Mouse (Mus musculus) ES-Bruce4 (cell line): ENCODE data around the gene Taf1c. TPM values are rescaled to one million over a fixed set of nuclear protein-coding genes. Genes with fewer than 3 reads are reported as not detected.

Source experiments
- H3K27ac ChIP-seq: 2 replicates; pipeline ENCODE4 v1.5.1; 2012; ENCODE audit warnings: low read length, inconsistent platforms; ENCODE audit not compliant: insufficient read depth
- H3K27me3 ChIP-seq: 2 replicates; pipeline ENCODE4 v1.6.1; 2012; ENCODE audit warnings: mild to moderate bottlenecking, low read length, inconsistent platforms; ENCODE audit not compliant: control insufficient read depth, poor library complexity, insufficient read depth, severe bottlenecking
- H3K36me3 ChIP-seq: 2 replicates; pipeline ENCODE4 v1.6.1; 2012; ENCODE audit warnings: inconsistent platforms, mild to moderate bottlenecking, low read length, moderate library complexity; ENCODE audit not compliant: control insufficient read depth, poor library complexity, insufficient read depth, severe bottlenecking
- H3K4me1 ChIP-seq: one replicate; pipeline ENCODE4 v1.8.1; 2011; ENCODE audit warnings: low read length; ENCODE audit not compliant: control insufficient read depth, insufficient read depth
- H3K4me3 ChIP-seq: 2 replicates; pipeline ENCODE4 v1.5.1; 2011; ENCODE audit warnings: low read depth, mild to moderate bottlenecking, low read length
- H3K9ac ChIP-seq: 2 replicates; pipeline ENCODE4 v1.6.1; 2012; ENCODE audit warnings: low read depth, mild to moderate bottlenecking, inconsistent platforms; ENCODE audit not compliant: poor library complexity, severe bottlenecking
- H3K9me3 ChIP-seq: replicated peaks from 2 replicates; pipeline ENCODE4 v1.6.1; 2012; ENCODE audit warnings: mild to moderate bottlenecking, low read length, inconsistent platforms; ENCODE audit not compliant: control insufficient read depth, poor library complexity, insufficient read depth, severe bottlenecking
- CTCF ChIP-seq: IDR thresholded peaks from one replicate; pipeline ENCODE4 v1.8.1; 2011; ENCODE audit warnings: low read depth, low read length
- EP300 ChIP-seq: IDR thresholded peaks from 2 replicates; pipeline ENCODE4 v1.6.1; 2011; ENCODE audit warnings: low read depth, low read length; ENCODE audit not compliant: insufficient read depth
- POLR2A ChIP-seq: IDR thresholded peaks from one replicate; pipeline ENCODE4 v1.8.1; 2011; ENCODE audit warnings: low read length; ENCODE audit not compliant: insufficient read depth
- polyA plus RNA-seq: library from polyadenylated mRNA; stranded (reverse); fragments of >200 nt; gene quantifications from 2 replicates; pipeline ENCODE4 v1.2.4, GENCODE M21; 2011; ENCODE audit warnings: low read depth; ENCODE audit not compliant: missing spikeins, insufficient read depth, insufficient read length

The Taf1c gene
- polyA plus RNA-seq, 1 experiment, result 7.3 TPM

DNA sequence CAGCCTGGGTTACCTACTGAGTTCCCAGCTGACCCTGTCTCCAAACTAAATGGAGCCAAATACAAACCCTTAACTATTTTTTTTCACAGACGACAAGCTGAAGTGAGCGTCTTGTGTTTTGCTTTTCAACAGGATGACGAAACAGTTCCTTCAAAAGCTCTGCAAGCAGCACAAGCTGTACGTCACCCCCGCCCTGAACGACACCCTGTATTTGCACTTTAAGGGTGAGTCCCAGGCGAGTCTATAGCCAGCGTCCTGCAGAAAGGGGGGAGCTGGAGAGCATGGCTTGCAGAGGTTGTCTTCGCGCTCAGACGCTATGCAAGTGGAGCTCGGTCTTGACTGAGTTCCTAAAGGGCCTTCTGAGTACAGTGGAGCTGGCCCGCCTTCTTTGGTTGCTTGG, 25.9 kb downstream of the Taf1c start:
- no peak overlapping the region for H3K4me3 ChIP-seq
- H3K9ac ChIP-seq, result 0 out of 2 replicates have a peak overlapping the region, but pooled peaks have one; percentile 0
- H3K27ac ChIP-seq, result no peak overlapping the region
- no peaks in the 10 kb centered on the region for H3K36me3 ChIP-seq
- no peaks in the 10 kb centered on the region for H3K4me1 ChIP-seq
- H3K9me3 ChIP-seq, result no peaks in the 10 kb centered on the region
- no peaks in the 10 kb centered on the region for H3K27me3 ChIP-seq
- TF ChIP-seq POLR2A (no peak), EP300 (no peak), CTCF (no peak)

DNA sequence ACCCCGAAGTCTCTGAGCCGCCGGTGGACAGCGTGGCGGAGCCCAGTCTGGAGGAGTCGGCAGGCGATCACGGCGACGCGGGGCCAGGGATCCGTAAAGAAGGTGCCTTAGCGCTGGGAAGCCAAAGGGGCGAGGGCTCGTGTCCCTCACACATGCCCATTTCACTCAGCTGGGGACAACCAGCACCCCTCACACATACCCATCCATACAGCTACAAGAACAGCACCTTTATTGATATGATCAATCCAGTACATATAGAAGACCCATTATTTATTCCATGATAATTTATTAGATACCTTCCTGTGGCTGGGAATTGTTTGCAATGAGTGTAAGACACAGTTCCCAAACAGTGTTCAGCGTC, 29.7 kb downstream of the Taf1c start:
- no peak for TF ChIP-seq CTCF
- no peak for TF ChIP-seq POLR2A
- TF ChIP-seq EP300, result no peak
- no peaks in the 10 kb centered on the region for H3K9me3 ChIP-seq
- H3K4me3 ChIP-seq, result peak overlapping the region; percentile 62
- peak overlapping the region; percentile 72 for H3K9ac ChIP-seq
- H3K27me3 ChIP-seq, result no peaks in the 10 kb centered on the region
- no peak overlapping the region for H3K27ac ChIP-seq
- H3K4me1 ChIP-seq, result no peaks in the 10 kb centered on the region
- no peaks in the 10 kb centered on the region for H3K36me3 ChIP-seq

DNA sequence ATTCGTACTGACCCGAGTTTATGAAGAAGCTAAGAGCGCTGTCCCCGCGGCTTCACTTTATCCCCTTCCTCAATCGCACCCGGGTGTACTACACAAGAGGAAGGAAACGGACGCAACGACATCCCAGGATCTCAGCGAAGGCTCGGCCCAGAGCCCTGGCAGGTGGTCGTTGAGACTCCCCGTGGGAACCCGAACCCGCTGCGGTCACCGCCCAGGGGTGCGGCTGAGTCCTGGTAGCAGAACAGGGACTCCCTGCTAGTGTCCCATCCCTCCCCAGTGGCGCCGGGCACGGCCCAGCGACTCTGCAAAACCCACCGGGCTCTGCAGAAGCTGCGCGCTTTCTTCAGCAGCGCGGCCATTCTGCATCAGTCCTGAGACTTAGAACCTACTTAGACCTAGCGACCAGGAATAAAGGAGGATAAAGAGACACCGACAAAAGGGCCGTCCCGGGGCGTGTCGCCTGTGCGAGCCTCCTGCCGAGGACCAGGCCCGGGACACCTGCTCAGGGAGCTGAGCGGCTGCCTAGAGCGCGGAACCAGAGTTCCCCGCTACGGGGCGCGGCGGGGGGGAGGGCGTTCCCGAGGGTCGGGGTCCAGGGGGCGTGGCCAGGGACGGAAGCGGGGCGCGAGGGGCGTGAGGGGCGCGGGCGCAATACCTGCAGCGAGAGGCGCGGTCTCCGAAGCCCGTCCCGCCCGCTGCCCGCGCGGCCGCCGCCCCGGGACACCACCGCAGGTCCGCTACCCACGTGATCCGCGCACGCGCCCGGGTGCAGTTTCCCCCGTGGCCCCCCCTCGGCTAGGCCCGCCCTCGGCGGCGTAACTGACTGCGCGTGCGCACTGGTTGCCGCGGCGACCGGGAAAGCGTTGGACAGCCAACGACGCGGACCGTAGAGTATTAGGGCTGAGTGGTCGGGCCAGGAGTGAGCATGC, 30.3 kb downstream of the Taf1c start, which contains the start of the genes Hsdl1 and Dnaaf1:
TSS of gene Hsdl1 (minus strand) at position 747 of the 929 bp plus-strand sequence.
TSS of gene Dnaaf1 (plus strand) at position 799 of the 929 bp plus-strand sequence.
- H3K36me3 ChIP-seq, result no peaks in the 10 kb centered on the region
- H3K9me3 ChIP-seq, result no peaks in the 10 kb centered on the region
- peak within 1 kb of the TSS; percentile 72 for H3K9ac ChIP-seq
- H3K4me1 ChIP-seq, result no peaks in the 10 kb centered on the region
- H3K27ac ChIP-seq, result no peak within 1 kb of the TSS
- peak within 1 kb of the TSS; percentile 81 for H3K4me3 ChIP-seq
- no peaks in the 10 kb centered on the region for H3K27me3 ChIP-seq
- TF ChIP-seq EP300 (0 out of 2 replicates have a peak, but pooled peaks have one; percentile 63), CTCF (no peak), POLR2A (no peak)

DNA sequence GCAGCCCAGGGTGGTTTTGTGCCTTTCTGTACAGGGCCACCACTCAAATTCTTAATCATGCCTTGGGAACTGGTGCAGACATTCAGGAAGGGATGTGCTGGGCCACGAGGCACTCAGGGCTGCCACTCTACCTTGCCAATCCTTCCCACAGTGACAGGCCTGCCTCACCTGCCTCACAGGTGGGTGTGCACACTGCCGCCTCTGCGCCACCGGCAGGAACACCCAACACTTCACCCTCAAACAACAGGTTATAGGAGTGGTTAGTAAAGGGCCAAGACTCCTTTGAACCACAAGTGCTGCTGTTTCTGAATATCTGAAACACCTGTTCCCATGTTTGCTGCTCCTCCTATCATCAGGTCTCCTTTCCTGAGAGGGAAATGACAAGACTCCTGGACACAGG, 32.6 kb downstream of the Taf1c start:
- no peak for TF ChIP-seq EP300
- Histone ChIP-seq H3K9me3 (no peaks in the 10 kb centered on the region), H3K4me3 (no peak overlapping the region), H3K27me3 (no peaks in the 10 kb centered on the region), H3K9ac (no peak overlapping the region), H3K4me1 (no peaks in the 10 kb centered on the region), H3K36me3 (no peaks in the 10 kb centered on the region), H3K27ac (no peak overlapping the region)

DNA sequence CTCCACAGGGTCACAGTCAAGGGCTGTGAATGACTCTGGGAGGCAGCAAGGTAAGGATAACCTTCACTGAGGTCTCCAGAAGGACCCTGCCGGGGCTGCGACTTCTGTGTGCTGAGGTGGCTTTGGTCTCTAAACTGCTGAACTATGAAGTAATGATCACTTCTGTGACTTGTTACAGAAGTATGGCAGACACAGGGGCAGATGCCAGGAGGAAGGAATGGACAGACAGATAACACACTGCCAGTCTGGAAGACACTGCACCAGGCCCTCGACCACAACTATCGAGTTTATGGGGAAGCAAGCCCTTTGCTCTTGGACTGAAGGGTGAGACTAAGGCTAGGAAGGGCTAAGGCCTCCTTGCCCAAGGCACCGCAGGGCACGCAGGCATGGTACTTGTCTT, 33.9 kb downstream of the Taf1c start:
- no peak for TF ChIP-seq CTCF
- TF ChIP-seq EP300, result no peak
- no peak for TF ChIP-seq POLR2A
- H3K27ac ChIP-seq, result no peak overlapping the region

DNA sequence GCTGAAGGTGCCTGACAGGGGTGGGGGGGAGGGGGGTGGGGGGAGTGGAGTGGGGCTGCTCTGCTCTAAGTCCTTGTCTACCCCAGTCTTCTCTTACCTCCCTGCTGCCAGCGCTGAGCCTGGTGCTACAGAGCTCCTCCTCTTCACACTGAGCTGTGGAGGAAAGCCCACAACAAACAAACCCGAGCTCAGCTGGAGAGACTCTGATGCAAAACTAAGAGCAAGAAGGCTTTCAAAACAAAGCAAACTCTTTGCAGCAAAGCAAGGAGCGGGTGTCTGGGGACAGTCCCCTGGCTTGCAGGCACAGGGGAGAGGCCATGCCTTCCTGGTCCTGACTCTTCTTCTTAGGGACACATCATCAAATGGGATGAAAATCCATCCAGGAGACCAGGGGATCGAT, 35.1 kb downstream of the Taf1c start:
- Histone ChIP-seq H3K36me3 (no peaks in the 10 kb centered on the region), H3K4me3 (no peak overlapping the region), H3K27ac (no peak overlapping the region), H3K9ac (no peak overlapping the region), H3K4me1 (no peaks in the 10 kb centered on the region), H3K27me3 (no peaks in the 10 kb centered on the region), H3K9me3 (no peaks in the 10 kb centered on the region)
- TF ChIP-seq POLR2A (no peak), CTCF (no peak), EP300 (no peak)

More for the DNA sequence above, 33.9 kb downstream of the Taf1c start:
- Histone ChIP-seq H3K4me3 (no peak overlapping the region), H3K4me1 (no peaks in the 10 kb centered on the region), H3K36me3 (no peaks in the 10 kb centered on the region), H3K9ac (no peak overlapping the region), H3K27me3 (no peaks in the 10 kb centered on the region), H3K9me3 (no peaks in the 10 kb centered on the region)
